Comparison of ENCODE assay signal across 23 mouse cellular contexts in genomic region chr11:88391181-88391814, GRCm38 (mm10).
A peak's percentile ranks its signal among the peaks of the same experiment; 100 is the strongest.
DNase-seq lines count a peak whose midpoint lies in the region; ATAC-seq and TF ChIP-seq lines count a peak whose summit lies in the region.
"Had no signal": no experiment of that assay in that cellular context is flagged by ENCODE, and none has a peak within 500 bp of the region (broad histone marks: within the 10 kb centered on the region; RNA-seq: fewer than 3 reads in every experiment).

No protein-coding gene starts in this region.

- no peak for DNase-seq in hindbrain, postnatal 0 days (ENCODE audit: low spot score)
- DNase-seq in liver, postnatal 0 days = no peak
- no peak for DNase-seq in liver, embryonic 11.5 days (ENCODE audit: low spot score)
- DNase-seq in layer of hippocampus, adult 9-11 months = no peak
- DNase-seq in thymus, postnatal 36 days = no peak
- DNase-seq: adrenal gland, adult 2 months; adrenal gland, postnatal 36 days; B cell, adult 2 months; cerebellum, adult 8-10 months; cerebellum, postnatal 25 days; heart, adult 2 months; heart, postnatal 10 days; kidney, adult 18-20 months; kidney, postnatal 4 days; left cerebral cortex, postnatal 4 days; liver, embryonic 13.5 days; lung, adult 2 months; lung, postnatal 10 days had no signal

- TF ChIP-seq POLR2A in cortical plate, adult 2 months (IDR thresholded peaks at IDR 0.05; ENCODE audit: extremely low read depth, insufficient read depth, low read length) = no peak

- TF ChIP-seq EP300 in liver, postnatal 0 days (IDR thresholded peaks at IDR 0.05; ENCODE audit: low read depth) = no peak

- H3K27ac ChIP-seq in hindbrain, postnatal 0 days = no peak overlapping the region
- no peak overlapping the region for H3K27ac ChIP-seq in hindbrain, embryonic 16.5 days (ENCODE audit: low read depth, low read length)
- H3K27ac ChIP-seq in liver, postnatal 0 days (ENCODE audit: low read depth) = no peak overlapping the region
- no peak overlapping the region for H3K27ac ChIP-seq in liver, embryonic 11.5 days (ENCODE audit: low read depth, low read length)
- H3K27ac ChIP-seq in cortical plate, adult 2 months (ENCODE audit: insufficient read depth, low read length) = no peak overlapping the region
- no peak overlapping the region; the same call in 1 of the 2 replicates for H3K27ac ChIP-seq in forebrain, embryonic 15.5 days (replicated peaks)
- H3K27ac ChIP-seq: heart, adult 2 months; liver, embryonic 13.5 days; macrophage had no signal

- H3K36me3 ChIP-seq in hindbrain, postnatal 0 days (ENCODE audit: insufficient read depth, low read length) = no peaks in the 10 kb centered on the region
- no peaks in the 10 kb centered on the region for H3K36me3 ChIP-seq in hindbrain, embryonic 16.5 days (ENCODE audit: control insufficient read depth, insufficient read depth, low read length)
- H3K36me3 ChIP-seq in liver, postnatal 0 days (replicated peaks; ENCODE audit: insufficient read depth, low read length) = no peaks in the 10 kb centered on the region
- H3K36me3 ChIP-seq in liver, embryonic 11.5 days (ENCODE audit: control insufficient read depth, insufficient read depth, low read length) = no peaks in the 10 kb centered on the region
- H3K36me3 ChIP-seq in forebrain, embryonic 15.5 days = no peaks in the 10 kb centered on the region

- no peak overlapping the region for H3K4me3 ChIP-seq in hindbrain, postnatal 0 days (ENCODE audit: low read length)
- H3K4me3 ChIP-seq in hindbrain, embryonic 16.5 days (ENCODE audit: low read length) = no peak overlapping the region
- no peak overlapping the region for H3K4me3 ChIP-seq in liver, postnatal 0 days (ENCODE audit: low read depth, low read length)
- H3K4me3 ChIP-seq in liver, embryonic 11.5 days (ENCODE audit: low read depth, low read length) = no peak overlapping the region
- no peak overlapping the region for H3K4me3 ChIP-seq in cortical plate, adult 2 months (ENCODE audit: insufficient read depth, low read length)
- H3K4me3 ChIP-seq in forebrain, embryonic 15.5 days = no peak overlapping the region
- H3K4me3 ChIP-seq: heart, adult 2 months; heart, embryonic 12.5 days; liver, embryonic 13.5 days had no signal

- H3K9me3 ChIP-seq in hindbrain, postnatal 0 days (ENCODE audit: low read length) = no peaks in the 10 kb centered on the region
- H3K9me3 ChIP-seq in hindbrain, embryonic 16.5 days (ENCODE audit: control insufficient read depth, low read length) = no peaks in the 10 kb centered on the region
- H3K9me3 ChIP-seq in liver, postnatal 0 days (ENCODE audit: low read length) = no peaks in the 10 kb centered on the region
- no peaks in the 10 kb centered on the region for H3K9me3 ChIP-seq in liver, embryonic 11.5 days (ENCODE audit: control insufficient read depth, low read length)
- no peaks in the 10 kb centered on the region for H3K9me3 ChIP-seq in forebrain, embryonic 15.5 days
- H3K9me3 ChIP-seq: heart, embryonic 12.5 days; liver, embryonic 13.5 days had no signal

- WGBS in hindbrain, postnatal 0 days = 74% methylated on average over 8 of the region's 8 CpGs
- WGBS in hindbrain, embryonic 16.5 days = 74% methylated on average over 8 of the region's 8 CpGs
- 87% methylated on average over 8 of the region's 8 CpGs for WGBS in liver, postnatal 0 days (ENCODE audit: insufficient replicate concordance)
- 92% methylated on average over 8 of the region's 8 CpGs for WGBS in liver, embryonic 11.5 days
- 41% methylated on average over 8 of the region's 8 CpGs for WGBS in forebrain, embryonic 15.5 days

- H3K4me1 ChIP-seq in hindbrain, postnatal 0 days (ENCODE audit: insufficient read depth, low read length) = peaks cover 13% of the 10 kb centered on the region; the same call in 1 of the 2 replicates
- peaks cover 24% of the 10 kb centered on the region for H3K4me1 ChIP-seq in hindbrain, embryonic 16.5 days (ENCODE audit: control insufficient read depth, insufficient read depth, low read depth, low read length)
- H3K4me1 ChIP-seq in liver, postnatal 0 days (ENCODE audit: insufficient read depth) = peaks cover 9% of the 10 kb centered on the region
- no peaks in the 10 kb centered on the region for H3K4me1 ChIP-seq in liver, embryonic 11.5 days (replicated peaks; ENCODE audit: control insufficient read depth, insufficient read depth, low read length)
- no peaks in the 10 kb centered on the region for H3K4me1 ChIP-seq in cortical plate, adult 2 months (ENCODE audit: control insufficient read depth, insufficient read depth, low read length)
- H3K4me1 ChIP-seq in forebrain, embryonic 15.5 days = peaks cover 49% of the 10 kb centered on the region

- ATAC-seq in hindbrain, postnatal 0 days = no peak
- no peak for ATAC-seq in hindbrain, embryonic 16.5 days
- ATAC-seq in liver, postnatal 0 days = no peak
- ATAC-seq in liver, embryonic 11.5 days (replicated peaks; ENCODE audit: low FRiP score) = no peak
- peak; percentile 33; the same call in 1 of the 2 replicates for ATAC-seq in forebrain, embryonic 15.5 days (replicated peaks)

- no peak overlapping the region for H3K4me2 ChIP-seq in hindbrain, postnatal 0 days (ENCODE audit: low read depth, low read length)
- H3K4me2 ChIP-seq in hindbrain, embryonic 16.5 days (ENCODE audit: low read length) = no peak overlapping the region
- H3K4me2 ChIP-seq in liver, postnatal 0 days (ENCODE audit: low read depth, low read length) = no peak overlapping the region
- H3K4me2 ChIP-seq in liver, embryonic 11.5 days = no peak overlapping the region
- H3K4me2 ChIP-seq in forebrain, embryonic 15.5 days (replicated peaks) = no peak overlapping the region
- H3K4me2 ChIP-seq: heart, embryonic 12.5 days; liver, embryonic 13.5 days had no signal

- no peaks in the 10 kb centered on the region for H3K27me3 ChIP-seq in hindbrain, postnatal 0 days (ENCODE audit: insufficient read depth, low read length)
- no peaks in the 10 kb centered on the region for H3K27me3 ChIP-seq in hindbrain, embryonic 16.5 days (replicated peaks; ENCODE audit: control insufficient read depth, insufficient read depth, low read length)
- H3K27me3 ChIP-seq in liver, postnatal 0 days (ENCODE audit: insufficient read depth, low read length) = no peaks in the 10 kb centered on the region
- no peaks in the 10 kb centered on the region for H3K27me3 ChIP-seq in liver, embryonic 11.5 days (replicated peaks; ENCODE audit: control insufficient read depth, insufficient read depth, low read length)
- H3K27me3 ChIP-seq in forebrain, embryonic 15.5 days = no peaks in the 10 kb centered on the region
- H3K27me3 ChIP-seq: heart, embryonic 12.5 days; liver, embryonic 13.5 days had no signal

- no peak overlapping the region for H3K9ac ChIP-seq in hindbrain, postnatal 0 days (replicated peaks; ENCODE audit: low read length)
- H3K9ac ChIP-seq in hindbrain, embryonic 16.5 days (ENCODE audit: low read depth, low read length) = no peak overlapping the region
- no peak overlapping the region for H3K9ac ChIP-seq in liver, postnatal 0 days (replicated peaks)
- no peak overlapping the region for H3K9ac ChIP-seq in liver, embryonic 11.5 days (ENCODE audit: low read depth, low read length)
- H3K9ac ChIP-seq in forebrain, embryonic 15.5 days (replicated peaks) = no peak overlapping the region
- H3K9ac ChIP-seq: heart, embryonic 12.5 days; liver, embryonic 13.5 days had no signal

- peak; percentile 22; the same call in 1 of the 2 replicates for TF ChIP-seq CTCF in hindbrain, postnatal 0 days (IDR thresholded peaks at IDR 0.05; ENCODE audit: low read depth)
- TF ChIP-seq CTCF in liver, postnatal 0 days (IDR thresholded peaks at IDR 0.05; ENCODE audit: low read depth) = 0 out of 2 replicates have a peak, but pooled peaks have one; percentile 11
- peak; percentile 17; the same call in 1 of the 2 replicates for TF ChIP-seq CTCF in cortical plate, adult 2 months (IDR thresholded peaks at IDR 0.05; ENCODE audit: extremely low read depth, insufficient read depth, low read length)
